Mouse (Mus musculus) kidney, embryonic 15.5 days (tissue): ENCODE measurements at regions not wholly inside any gene's neighbourhood (a gene's known extent, or its start where the extent isn't known, plus 50 kb on each side); places are given as distances from the start of the nearest gene placed in this dataset. TPM values are rescaled to one million over a fixed set of nuclear protein-coding genes. Genes with fewer than 3 reads are reported as not detected.
"Not testable (repeated sequence)": the region's sequence is repeated elsewhere in the genome, so short reads cannot be mapped to it uniquely, and the experiment has no call there.

ENCODE experiments used
- ATAC-seq: fragments of 200-750 bp; cut with Nextera tagmentation; replicated peaks from 2 replicates; pipeline ENCODE4 v1.8.0; 2017; ENCODE audit warnings: moderate TSS enrichment; ENCODE audit not compliant: low FRiP score
- H3K27ac ChIP-seq: fragments of 300-500 bp; sonication (generic); 2 replicates; pipeline ENCODE4 v1.5.1; 2015; ENCODE audit warnings: mild to moderate bottlenecking, inconsistent platforms
- H3K27me3 ChIP-seq: fragments of 300-500 bp; sonication (generic); 2 replicates; pipeline ENCODE4 v1.6.1; 2015; ENCODE audit warnings: inconsistent platforms
- H3K36me3 ChIP-seq: fragments of 300-500 bp; sonication (generic); 2 replicates; pipeline ENCODE4 v1.6.1; 2015; ENCODE audit warnings: inconsistent platforms
- H3K4me1 ChIP-seq: fragments of 300-500 bp; sonication (generic); 2 replicates; pipeline ENCODE4 v1.6.1; 2015; ENCODE audit warnings: inconsistent platforms
- H3K4me2 ChIP-seq: fragments of 300-500 bp; sonication (generic); 2 replicates; pipeline ENCODE4 v1.6.1; 2015; ENCODE audit warnings: moderate library complexity, mild to moderate bottlenecking, inconsistent platforms
- H3K4me3 ChIP-seq: fragments of 300-500 bp; sonication (generic); replicated peaks from 2 replicates; pipeline ENCODE4 v1.5.1; 2015; ENCODE audit warnings: mild to moderate bottlenecking, inconsistent platforms
- H3K9ac ChIP-seq: fragments of 300-500 bp; sonication (generic); 2 replicates; pipeline ENCODE4 v1.6.1; 2015; ENCODE audit warnings: mild to moderate bottlenecking, inconsistent platforms
- H3K9me3 ChIP-seq: fragments of 300-500 bp; sonication (generic); replicated peaks from 2 replicates; pipeline ENCODE4 v1.6.1; 2016; ENCODE audit warnings: inconsistent platforms
- WGBS: fragments of 180-500 bp; shearing (Covaris S2); methylation state at CpG from one replicate; pipeline ENCODE4 v1.1.7; 2015; ENCODE audit warnings: mixed read lengths; 5-methylcytosine and 5-hydroxymethylcytosine counted together
- microRNA-seq: library from miRNA; unstranded; fragments of <30 nt; microRNA quantifications from one replicate; pipeline ENCODE4, GENCODE M21; 2016

DNA sequence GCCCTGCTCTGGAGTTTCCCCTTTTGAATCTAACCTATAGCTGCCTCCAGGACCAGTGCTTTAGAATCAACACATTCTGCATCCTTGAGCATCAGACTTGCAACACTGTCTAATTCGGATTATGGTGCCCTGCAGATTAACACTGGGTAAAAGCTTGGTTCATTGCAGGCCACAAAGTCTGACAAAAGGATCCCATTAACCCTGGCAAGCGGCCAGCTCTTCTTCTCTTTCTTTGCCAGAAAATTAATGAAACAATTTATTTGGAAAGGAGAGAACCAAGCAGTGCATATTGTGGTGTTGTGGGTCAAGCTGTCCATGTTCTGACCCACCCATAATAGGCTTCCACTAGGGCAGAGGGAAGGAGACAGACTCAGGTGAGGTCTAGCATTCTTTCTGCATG, 58.2 kb upstream of the Spon1 start:
- no peaks in the 10 kb centered on the region for H3K27me3 ChIP-seq
- ATAC-seq, result no peak
- H3K36me3 ChIP-seq, result no peaks in the 10 kb centered on the region
- H3K27ac ChIP-seq, result no peak overlapping the region
- no peaks in the 10 kb centered on the region for H3K9me3 ChIP-seq
- H3K4me3 ChIP-seq, result no peak overlapping the region
- no peaks in the 10 kb centered on the region for H3K4me1 ChIP-seq
- no peak overlapping the region for H3K4me2 ChIP-seq
- no peak overlapping the region for H3K9ac ChIP-seq
- 81% methylated on average over 2 of the region's 2 CpGs for WGBS

DNA sequence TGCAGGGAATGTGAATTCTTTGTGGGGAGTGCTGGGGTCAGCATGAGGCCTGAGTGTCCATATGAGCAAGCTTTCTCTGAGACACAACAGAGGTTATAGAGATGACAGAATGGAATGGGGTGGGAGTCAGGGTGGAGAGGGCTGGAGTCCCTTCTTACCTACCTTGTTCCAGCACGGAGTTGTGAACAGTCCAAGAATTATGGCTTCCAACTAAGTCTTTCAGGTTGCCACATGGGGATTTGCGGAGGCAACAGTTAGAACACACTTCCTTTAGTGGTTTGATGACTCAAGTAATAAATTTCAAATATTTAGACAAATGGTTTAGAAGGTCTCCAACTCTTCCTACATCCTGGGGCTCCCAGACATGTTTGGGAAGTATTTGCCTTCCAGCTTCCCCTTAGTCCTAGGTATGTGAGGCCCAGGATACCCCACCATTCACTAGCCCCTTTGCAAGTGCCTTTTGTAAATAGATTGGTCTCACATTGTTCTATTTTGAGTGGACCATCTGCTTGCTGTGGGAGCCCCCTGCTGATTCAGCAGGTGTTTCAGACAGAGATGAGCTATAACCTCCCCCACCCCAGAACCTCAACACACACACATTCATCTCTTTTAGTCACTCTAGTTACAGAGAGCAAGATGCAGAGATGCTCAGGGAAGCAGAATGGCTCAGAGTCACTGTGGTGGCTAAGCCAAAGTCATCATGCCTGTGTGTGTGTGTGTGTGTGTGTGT, 55.1 kb upstream of the Spon1 start:
- no peak for ATAC-seq
- no peak overlapping the region for H3K27ac ChIP-seq
- WGBS, result 58% methylated on average over 2 of the region's 2 CpGs
- no peaks in the 10 kb centered on the region for H3K4me1 ChIP-seq
- no peak overlapping the region for H3K4me2 ChIP-seq
- H3K4me3 ChIP-seq, result no peak overlapping the region
- H3K36me3 ChIP-seq, result no peaks in the 10 kb centered on the region
- no peak overlapping the region for H3K9ac ChIP-seq
- H3K9me3 ChIP-seq, result no peaks in the 10 kb centered on the region
- H3K27me3 ChIP-seq, result no peaks in the 10 kb centered on the region

DNA sequence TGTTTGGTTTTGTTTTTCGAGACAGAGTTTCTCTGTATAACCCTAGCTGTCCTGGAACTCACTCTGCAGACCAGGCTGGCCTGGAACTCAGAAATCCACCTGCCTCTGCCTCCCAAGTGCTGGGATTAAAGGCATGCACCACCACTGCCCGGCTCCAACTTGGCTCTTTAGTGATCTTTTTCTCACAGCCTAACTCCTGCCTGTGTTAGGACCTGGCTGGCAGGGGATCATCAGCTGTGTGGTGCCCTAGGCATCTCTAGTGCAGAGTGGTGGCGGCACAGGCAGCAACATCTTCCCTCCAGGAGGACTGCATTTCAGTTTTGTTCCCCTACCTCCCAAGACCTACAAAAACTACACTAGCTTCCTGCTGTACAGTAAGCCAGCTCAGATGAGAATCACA, 54.4 kb upstream of the Spon1 start:
- not testable (repeated sequence) for H3K36me3 ChIP-seq, H3K9me3 ChIP-seq, H3K27me3 ChIP-seq, H3K9ac ChIP-seq, H3K4me2 ChIP-seq, H3K4me3 ChIP-seq, ATAC-seq, H3K27ac ChIP-seq, H3K4me1 ChIP-seq
- WGBS, result 73% methylated on average over 3 of the region's 3 CpGs

Small RNAs in the stretch of these regions (microRNA-seq; reads per million reads assigned to microRNA genes)
- not detected for gene Gm23700
